Mouse (Mus musculus): ENCODE measurements around the gene Dnaic1. TPM values are rescaled to one million over a fixed set of nuclear protein-coding genes. Genes with fewer than 3 reads are reported as not detected.

Dnaic1 gene
- total and polyA plus RNA-seq, 2 experiments from 2014 or later = 2.8 to 4.9 TPM

DNA sequence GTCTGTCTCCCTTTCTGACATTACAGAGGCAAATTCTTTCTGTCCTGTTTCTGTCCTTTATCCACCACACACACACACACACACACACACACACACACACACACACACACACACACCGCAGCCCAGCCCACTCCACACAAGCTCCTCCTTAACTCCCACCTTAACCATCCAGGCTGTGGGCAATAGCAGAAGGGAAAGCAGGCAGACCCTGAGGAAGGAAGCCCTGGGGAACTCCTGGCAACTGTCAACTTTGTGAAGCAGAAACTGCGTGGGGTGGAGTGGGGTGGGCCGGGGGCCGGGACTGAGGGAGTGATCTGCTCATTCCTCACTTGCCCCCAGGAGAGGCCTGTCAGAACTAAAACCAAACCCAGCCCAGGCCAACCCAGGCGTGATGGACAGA, 101.9 kb downstream of the Dnaic1 start:
- DNase-seq (no peak), ATAC-seq (no peak)
- Histone ChIP-seq H3K4me1 (ENCODE audit: insufficient read depth) (peaks cover 9% of the 10 kb centered on the region), H3K36me3 (ENCODE audit: insufficient read depth) (0 out of 2 replicates have a peak, but pooled peaks cover 6% of the 10 kb centered on the region), H3K4me2 (ENCODE audit: low read depth) (no peak overlapping the region), H3K27ac (ENCODE audit: low read depth, low read length) (no peak overlapping the region), H3K27me3 (ENCODE audit: insufficient read depth, low read length) (no peaks in the 10 kb centered on the region), H3K9ac (no peak overlapping the region), H3K4me3 (ENCODE audit: low read depth, low read length) (no peak overlapping the region), H3K9me3 (ENCODE audit: low read length) (no peaks in the 10 kb centered on the region)
- 15% methylated on average over 5 of the region's 5 CpGs for WGBS
- no peak for TF ChIP-seq CTCF (IDR thresholded peaks at IDR 0.05; ENCODE audit: low read depth)

DNA sequence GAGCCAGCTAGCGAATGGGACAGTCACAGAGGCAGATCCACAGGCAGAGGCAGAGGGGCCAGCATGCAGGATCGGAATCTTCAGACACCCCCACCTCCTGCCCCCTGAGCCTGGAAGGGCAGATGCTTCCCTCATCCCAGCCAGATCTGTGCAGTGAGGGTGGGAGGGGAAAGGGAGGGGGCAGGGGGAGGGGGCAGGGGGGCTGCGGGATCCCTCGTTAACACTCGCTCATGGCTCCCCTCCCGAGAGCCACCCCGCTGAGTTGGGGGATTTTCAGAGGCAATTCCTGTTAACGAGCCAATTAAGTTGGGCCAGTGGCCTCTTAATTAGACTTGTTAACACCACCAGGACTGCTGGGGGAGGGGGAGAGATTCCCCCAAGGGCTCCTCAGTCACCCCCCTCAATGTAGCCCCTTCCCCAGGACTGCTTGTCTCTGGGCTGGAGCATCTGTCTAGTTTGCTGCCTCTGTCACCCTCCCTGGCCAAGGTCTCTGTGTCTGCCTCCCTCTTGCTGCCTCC, 102.4 kb downstream of the Dnaic1 start:
- Histone ChIP-seq H3K36me3 (ENCODE audit: insufficient read depth) (0 out of 2 replicates have a peak, but pooled peaks cover 6% of the 10 kb centered on the region), H3K4me3 (ENCODE audit: low read depth, low read length) (no peak overlapping the region), H3K9ac (0 out of 2 replicates have a peak overlapping the region, but pooled peaks have one; percentile 10), H3K4me1 (ENCODE audit: insufficient read depth) (peaks cover 14% of the 10 kb centered on the region), H3K4me2 (ENCODE audit: low read depth) (no peak overlapping the region), H3K9me3 (ENCODE audit: low read length) (no peaks in the 10 kb centered on the region), H3K27me3 (ENCODE audit: insufficient read depth, low read length) (no peaks in the 10 kb centered on the region), H3K27ac (ENCODE audit: low read depth, low read length) (no peak overlapping the region)
- no peak for TF ChIP-seq CTCF (IDR thresholded peaks at IDR 0.05; ENCODE audit: low read depth)
- 14% methylated on average over 6 of the region's 8 CpGs for WGBS
- ATAC-seq (peak; percentile 51), DNase-seq (peak; percentile 55)

GRCm38 (mm10) chr4:41672522-41672963, 103.0 kb downstream of the Dnaic1 start:
- H3K36me3 ChIP-seq (ENCODE audit: insufficient read depth) = 0 out of 2 replicates have a peak, but pooled peaks cover 6% of the 10 kb centered on the region
- H3K27me3 ChIP-seq (ENCODE audit: insufficient read depth, low read length) = no peaks in the 10 kb centered on the region
- no peak for TF ChIP-seq CTCF (IDR thresholded peaks at IDR 0.05; ENCODE audit: low read depth)
- 27% methylated on average over 8 of the region's 8 CpGs for WGBS
- H3K4me3 ChIP-seq (ENCODE audit: low read depth, low read length) = no peak overlapping the region
- no peak for DNase-seq
- 0 out of 2 replicates have a peak overlapping the region, but pooled peaks have one; percentile 10 for H3K9ac ChIP-seq
- ATAC-seq = no peak
- peaks cover 15% of the 10 kb centered on the region for H3K4me1 ChIP-seq (ENCODE audit: insufficient read depth)
- no peaks in the 10 kb centered on the region for H3K9me3 ChIP-seq (ENCODE audit: low read length)
- H3K27ac ChIP-seq (ENCODE audit: low read depth, low read length) = no peak overlapping the region
- no peak overlapping the region for H3K4me2 ChIP-seq (ENCODE audit: low read depth)

GRCm38 (mm10) chr4:41673186-41673585, 103.6 kb downstream of the Dnaic1 start:
- DNase-seq (no peak), ATAC-seq (no peak)
- Histone ChIP-seq H3K9me3 (ENCODE audit: low read length) (no peaks in the 10 kb centered on the region), H3K4me1 (ENCODE audit: insufficient read depth) (peaks cover 15% of the 10 kb centered on the region), H3K4me2 (ENCODE audit: low read depth) (no peak overlapping the region), H3K36me3 (ENCODE audit: insufficient read depth) (0 out of 2 replicates have a peak, but pooled peaks cover 6% of the 10 kb centered on the region), H3K27me3 (ENCODE audit: insufficient read depth, low read length) (no peaks in the 10 kb centered on the region), H3K9ac (no peak overlapping the region), H3K4me3 (ENCODE audit: low read depth, low read length) (no peak overlapping the region), H3K27ac (ENCODE audit: low read depth, low read length) (no peak overlapping the region)
- 42% methylated on average over 19 of the region's 19 CpGs for WGBS
- no peak for TF ChIP-seq CTCF (IDR thresholded peaks at IDR 0.05; ENCODE audit: low read depth)

- peaks cover 15% of the 10 kb centered on the region for H3K4me1 ChIP-seq (ENCODE audit: insufficient read depth)
- DNase-seq = peak; percentile 65
- no peak for TF ChIP-seq CTCF (IDR thresholded peaks at IDR 0.05; ENCODE audit: low read depth)
- H3K9me3 ChIP-seq (ENCODE audit: low read length) = no peaks in the 10 kb centered on the region
- no peaks in the 10 kb centered on the region for H3K36me3 ChIP-seq (ENCODE audit: insufficient read depth)
- H3K9ac ChIP-seq = no peak overlapping the region
- peak overlapping the region; percentile 23; the same call in 1 of the 2 replicates for H3K4me2 ChIP-seq (ENCODE audit: low read depth)
- 38% methylated on average over 17 of the region's 17 CpGs for WGBS
- peak; percentile 20 for ATAC-seq
- H3K4me3 ChIP-seq (ENCODE audit: low read depth, low read length) = no peak overlapping the region
- no peaks in the 10 kb centered on the region for H3K27me3 ChIP-seq (ENCODE audit: insufficient read depth, low read length)
- peak overlapping the region; percentile 30 for H3K27ac ChIP-seq (ENCODE audit: low read depth, low read length)
These were observed 106.9 kb downstream of the Dnaic1 start for GRCm38 (mm10) chr4:41676248-41677005.

- 35% methylated on average over 13 of the region's 13 CpGs for WGBS
- no peak overlapping the region for H3K9ac ChIP-seq
- peaks cover 15% of the 10 kb centered on the region for H3K4me1 ChIP-seq (ENCODE audit: insufficient read depth)
These were observed 107.5 kb downstream of the Dnaic1 start for GRCm38 (mm10) chr4:41677006-41677629.

More at GRCm38 (mm10) chr4:41677006-41677629, 107.5 kb downstream of the Dnaic1 start:
- Histone ChIP-seq H3K4me2 (ENCODE audit: low read depth) (no peak overlapping the region), H3K27me3 (ENCODE audit: insufficient read depth, low read length) (no peaks in the 10 kb centered on the region), H3K27ac (ENCODE audit: low read depth, low read length) (peak overlapping the region; percentile 29; the same call in 1 of the 2 replicates), H3K4me3 (ENCODE audit: low read depth, low read length) (no peak overlapping the region), H3K36me3 (ENCODE audit: insufficient read depth) (no peaks in the 10 kb centered on the region), H3K9me3 (ENCODE audit: low read length) (no peaks in the 10 kb centered on the region)
- ATAC-seq (peak; percentile 48; the same call in 1 of the 2 replicates), DNase-seq (peak; percentile 63)
- TF ChIP-seq CTCF (IDR thresholded peaks at IDR 0.05; ENCODE audit: low read depth) = no peak

Data from forebrain, postnatal 0 days (tissue).